Mouse (Mus musculus) neural tube, embryonic 14.5 days (tissue): ENCODE measurements at regions not wholly inside any gene's neighbourhood (a gene's known extent, or its start where the extent isn't known, plus 50 kb on each side); places are given as distances from the start of the nearest gene placed in this dataset.

Experiments
- ATAC-seq: fragments of 200-750 bp; cut with Nextera tagmentation; 2 replicates; pipeline ENCODE4 v1.8.0; 2017; ENCODE audit warnings: low read depth, mild to moderate bottlenecking, moderate TSS enrichment, moderate library complexity
- H3K27ac ChIP-seq: fragments of 300-500 bp; sonication (generic); 2 replicates; pipeline ENCODE4 v1.5.1; 2014; ENCODE audit warnings: low read depth, mild to moderate bottlenecking, control low read depth, low read length, moderate library complexity, mixed read lengths
- H3K27me3 ChIP-seq: fragments of 300-500 bp; sonication (generic); 2 replicates; pipeline ENCODE4 v1.6.1; 2014; ENCODE audit warnings: low read length; ENCODE audit not compliant: control insufficient read depth, insufficient read depth
- H3K36me3 ChIP-seq: fragments of 300-500 bp; sonication (generic); 2 replicates; pipeline ENCODE4 v1.6.1; 2014; ENCODE audit warnings: low read length, mixed read lengths; ENCODE audit not compliant: control insufficient read depth, insufficient read depth
- H3K4me1 ChIP-seq: fragments of 300-500 bp; sonication (generic); 2 replicates; pipeline ENCODE4 v1.6.1; 2014; ENCODE audit warnings: low read length; ENCODE audit not compliant: control insufficient read depth, insufficient read depth
- H3K4me2 ChIP-seq: fragments of 300-500 bp; sonication (generic); 2 replicates; pipeline ENCODE4 v1.6.1; 2014; ENCODE audit warnings: mild to moderate bottlenecking, low read depth, low read length, control low read depth
- H3K4me3 ChIP-seq: fragments of 300-500 bp; sonication (generic); 2 replicates; pipeline ENCODE4 v1.5.1; 2014; ENCODE audit warnings: low read depth, low read length, control low read depth, mixed read lengths
- H3K9ac ChIP-seq: fragments of 300-500 bp; sonication (generic); replicated peaks from 2 replicates; pipeline ENCODE4 v1.6.1; 2014; ENCODE audit warnings: low read depth, mild to moderate bottlenecking, control low read depth, low read length, mixed read lengths
- H3K9me3 ChIP-seq: fragments of 300-500 bp; sonication (generic); 2 replicates; pipeline ENCODE4 v1.6.1; 2016; ENCODE audit warnings: low read length; ENCODE audit not compliant: control insufficient read depth
- WGBS: fragments of 180-500 bp; shearing (Covaris S2); extraction: QIAGEN DNeasy Blood & Tissue Kit; methylation state at CpG from one replicate; pipeline ENCODE4 v1.1.7; 2014; 5-methylcytosine and 5-hydroxymethylcytosine counted together

DNA sequence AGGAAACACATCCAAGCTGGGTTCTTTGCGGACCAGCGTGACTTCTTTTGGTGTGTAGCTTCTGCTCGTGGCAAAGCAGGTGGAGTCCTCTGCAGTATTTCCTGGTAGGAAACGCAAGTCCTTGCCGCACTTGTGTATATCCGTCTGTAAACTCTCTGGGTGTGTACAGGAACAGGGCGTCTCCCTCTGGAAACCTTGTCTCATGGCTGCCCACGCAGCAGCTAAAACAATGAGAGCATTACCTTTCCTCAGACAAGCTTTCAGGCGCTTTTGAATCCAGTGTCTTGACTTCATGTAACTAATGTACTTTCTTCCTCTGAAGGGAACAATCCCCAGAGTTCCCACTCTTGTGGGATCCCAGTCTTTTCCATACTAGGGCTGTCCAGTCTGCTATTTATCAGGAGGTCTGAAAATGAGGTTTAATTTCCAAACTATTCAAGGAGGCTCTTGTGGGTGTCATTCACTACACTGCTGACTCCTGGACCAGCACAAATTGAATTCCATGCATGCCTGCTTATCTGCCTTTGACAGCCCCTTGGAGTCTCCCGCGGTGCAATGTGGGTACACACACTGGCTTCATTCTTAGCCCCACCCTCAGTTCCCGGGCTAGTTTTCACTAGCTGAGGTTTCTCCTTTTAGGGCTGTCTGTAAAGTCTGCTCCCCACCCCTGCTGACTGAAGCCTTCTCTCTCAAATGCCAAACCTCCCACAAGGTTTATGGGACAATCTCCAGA lies 161.6 kb upstream of the Anxa10 start:
- Histone ChIP-seq H3K4me1 (no peaks in the 10 kb centered on the region), H3K4me3 (no peak overlapping the region), H3K27me3 (no peaks in the 10 kb centered on the region), H3K36me3 (no peaks in the 10 kb centered on the region), H3K4me2 (no peak overlapping the region), H3K9me3 (no peaks in the 10 kb centered on the region), H3K27ac (no peak overlapping the region), H3K9ac (no peak overlapping the region)
- WGBS = 63% methylated on average over 12 of the region's 12 CpGs
- peak; percentile 88 for ATAC-seq

GRCm38 (mm10) chr8:62250551-62250950 lies 127.6 kb upstream of the Anxa10 start:
- Histone ChIP-seq H3K27ac (no peak overlapping the region), H3K9ac (no peak overlapping the region), H3K4me2 (no peak overlapping the region), H3K36me3 (no peaks in the 10 kb centered on the region), H3K27me3 (no peaks in the 10 kb centered on the region), H3K4me1 (no peaks in the 10 kb centered on the region), H3K9me3 (no peaks in the 10 kb centered on the region), H3K4me3 (no peak overlapping the region)
- no peak for ATAC-seq
- WGBS = 84% methylated on average over 5 of the region's 6 CpGs
